Mouse (Mus musculus): ENCODE data around the gene Gm10647. TPM values are rescaled to one million over a fixed set of nuclear protein-coding genes. Genes with fewer than 3 reads are reported as not detected.
"Not testable (repeated sequence)": the region's sequence is repeated elsewhere in the genome, so short reads cannot be mapped to it uniquely, and the experiment has no call there.

Gene Gm10647
- total and polyA plus RNA-seq, 3 experiments: not detected

GRCm38 (mm10) chr9:66820996-66821395 lies 24.2 kb downstream of the Gm10647 start:
- Histone ChIP-seq H3K9ac (ENCODE audit: control insufficient read depth, low read depth, low read length, poor library complexity, severe bottlenecking) (no peak overlapping the region), H3K27me3 (ENCODE audit: control insufficient read depth in 1 of 2, insufficient read depth in 2 of 2, low read length in 2 of 2) (no peaks in the 10 kb centered on the region; a peak in 1 of 4 replicates), H3K79me2 (ENCODE audit: control insufficient read depth, insufficient read depth, low read length, poor library complexity) (no peaks in the 10 kb centered on the region), H3K4me3 (ENCODE audit: control insufficient read depth in 1 of 2, insufficient read depth in 1 of 2, low read depth in 2 of 2, low read length in 2 of 2) (no peak overlapping the region), H3K36me3 (ENCODE audit: control insufficient read depth in 1 of 2, insufficient read depth in 2 of 2, low read length in 2 of 2) (no peaks in the 10 kb centered on the region), H3K4me1 (ENCODE audit: control insufficient read depth in 1 of 2, insufficient read depth in 2 of 2, low read length in 2 of 2) (no peaks in the 10 kb centered on the region), H3K27ac (ENCODE audit: control insufficient read depth, low read depth, low read length) (no peak overlapping the region), H3K9me3 (replicated peaks; ENCODE audit: insufficient read depth, low read length) (no peaks in the 10 kb centered on the region)
- no peak for TF ChIP-seq TBP (IDR thresholded peaks at IDR 0.05; ENCODE audit: low read depth, low read length)
- TF ChIP-seq MAX (IDR thresholded peaks at IDR 0.05; ENCODE audit: low read length): peak; percentile 69
- no peak for TF ChIP-seq CTCF (IDR thresholded peaks at IDR 0.05 in 2 of 3, conservative IDR thresholded peaks at IDR 0.05 in 1 of 3; ENCODE audit: control insufficient read depth in 1 of 3, insufficient read depth in 1 of 3, low read depth in 2 of 3, low read length in 3 of 3, poor library complexity in 1 of 3, severe bottlenecking in 1 of 3)
- TF ChIP-seq HCFC1 (IDR thresholded peaks at IDR 0.05; ENCODE audit: low read depth, low read length): no peak
- TF ChIP-seq ETS1 (IDR thresholded peaks at IDR 0.05; ENCODE audit: low read depth, low read length): no peak
- peak; percentile 42; the same call in 1 of the 2 replicates for TF ChIP-seq USF1 (IDR thresholded peaks at IDR 0.05; ENCODE audit: low read depth, low read length)
- DNase-seq (ENCODE audit: low read depth, low spot score): no peak

- H3K9ac ChIP-seq (ENCODE audit: control insufficient read depth, low read depth, low read length, poor library complexity, severe bottlenecking); DNase-seq (ENCODE audit: low read depth, low spot score): not testable (repeated sequence)
These were observed 25.4 kb downstream of the Gm10647 start for GRCm38 (mm10) chr9:66822255-66822654.

GRCm38 (mm10) chr9:66825990-66826389 lies 29.2 kb downstream of the Gm10647 start:
- Histone ChIP-seq H3K4me3 (ENCODE audit: control insufficient read depth in 1 of 2, insufficient read depth in 1 of 2, low read depth in 2 of 2, low read length in 2 of 2) (no peak overlapping the region), H3K9me3 (replicated peaks; ENCODE audit: insufficient read depth, low read length) (no peaks in the 10 kb centered on the region), H3K79me2 (ENCODE audit: control insufficient read depth, insufficient read depth, low read length, poor library complexity) (no peaks in the 10 kb centered on the region), H3K27me3 (ENCODE audit: control insufficient read depth in 1 of 2, insufficient read depth in 2 of 2, low read length in 2 of 2) (peaks cover 0 to 2% of the 10 kb centered on the region in 2 experiments; a peak in 1 of 4 replicates), H3K36me3 (ENCODE audit: control insufficient read depth in 1 of 2, insufficient read depth in 2 of 2, low read length in 2 of 2) (no peaks in the 10 kb centered on the region), H3K27ac (ENCODE audit: control insufficient read depth, low read depth, low read length) (no peak overlapping the region), H3K4me1 (ENCODE audit: control insufficient read depth in 1 of 2, insufficient read depth in 2 of 2, low read length in 2 of 2) (no peaks in the 10 kb centered on the region), H3K9ac (ENCODE audit: control insufficient read depth, low read depth, low read length, poor library complexity, severe bottlenecking) (no peak overlapping the region)
- peak; percentile 78 for DNase-seq (ENCODE audit: low read depth, low spot score)
- TF ChIP-seq SIN3A (IDR thresholded peaks at IDR 0.05; ENCODE audit: low read length) (peak; percentile 32; the same call in 1 of the 2 replicates), KAT2A (conservative IDR thresholded peaks at IDR 0.05; ENCODE audit: low read depth, low read length) (no peak), ZMIZ1 (IDR thresholded peaks at IDR 0.05; ENCODE audit: low read depth, low read length) (no peak), MYC (IDR thresholded peaks at IDR 0.05; ENCODE audit: low read depth, low read length) (0 out of 2 replicates have a peak, but pooled peaks have one; percentile 18), GABPA (IDR thresholded peaks at IDR 0.05; ENCODE audit: low read depth, low read length) (no peak), RAD21 (IDR thresholded peaks at IDR 0.05; ENCODE audit: low read depth, low read length) (peak; percentile 98), CTCF (IDR thresholded peaks at IDR 0.05 in 2 of 3, conservative IDR thresholded peaks at IDR 0.05 in 1 of 3; ENCODE audit: control insufficient read depth in 1 of 3, insufficient read depth in 1 of 3, low read depth in 2 of 3, low read length in 3 of 3, poor library complexity in 1 of 3, severe bottlenecking in 1 of 3) (peak; percentile 3 to 95 (median 51); a peak in 3 of 6 replicates), MAFK (IDR thresholded peaks at IDR 0.05; ENCODE audit: borderline replicate concordance, low read depth, low read length) (no peak), SMC3 (IDR thresholded peaks at IDR 0.05; ENCODE audit: low read depth, low read length) (peak; percentile 96), ZC3H11A (IDR thresholded peaks at IDR 0.05; ENCODE audit: low read depth, low read length) (peak; percentile 86)

More at GRCm38 (mm10) chr9:66822255-66822654, 25.4 kb downstream of the Gm10647 start:
- H3K36me3 ChIP-seq (ENCODE audit: control insufficient read depth in 1 of 2, insufficient read depth in 2 of 2, low read length in 2 of 2); H3K4me3 ChIP-seq (ENCODE audit: control insufficient read depth in 1 of 2, insufficient read depth in 1 of 2, low read depth in 2 of 2, low read length in 2 of 2); H3K9me3 ChIP-seq (replicated peaks; ENCODE audit: insufficient read depth, low read length); H3K79me2 ChIP-seq (ENCODE audit: control insufficient read depth, insufficient read depth, low read length, poor library complexity); H3K4me1 ChIP-seq (ENCODE audit: control insufficient read depth in 1 of 2, insufficient read depth in 2 of 2, low read length in 2 of 2); H3K27me3 ChIP-seq (ENCODE audit: control insufficient read depth in 1 of 2, insufficient read depth in 2 of 2, low read length in 2 of 2); H3K27ac ChIP-seq (ENCODE audit: control insufficient read depth, low read depth, low read length): not testable (repeated sequence)
- TF ChIP-seq CTCF (IDR thresholded peaks at IDR 0.05 in 2 of 3, conservative IDR thresholded peaks at IDR 0.05 in 1 of 3; ENCODE audit: control insufficient read depth in 1 of 3, insufficient read depth in 1 of 3, low read depth in 2 of 3, low read length in 3 of 3, poor library complexity in 1 of 3, severe bottlenecking in 1 of 3): peak in 2 of 3 experiments; percentile 15 to 21; a peak in 3 of 6 replicates

All from MEL (cell line).